Mouse (Mus musculus) midbrain, postnatal 0 days (tissue): ENCODE data around the gene 1700029H14Rik. TPM values are rescaled to one million over a fixed set of nuclear protein-coding genes. Genes with fewer than 3 reads are reported as not detected.

ENCODE experiments used
- ATAC-seq: fragments of 200-750 bp; cut with Nextera tagmentation; 2 replicates; pipeline ENCODE4 v1.8.0; 2017; ENCODE audit warnings: moderate number of reproducible peaks, mild to moderate bottlenecking, moderate TSS enrichment, moderate library complexity; ENCODE audit not compliant: low FRiP score
- DNase-seq: peaks from one replicate; pipeline ENCODE4 v3.0.0-alpha.2; 2015; ENCODE audit warnings: low spot score
- H3K27ac ChIP-seq: fragments of 300-500 bp; sonication (generic); 2 replicates; pipeline ENCODE4 v1.5.1; 2014; ENCODE audit warnings: low read depth, mild to moderate bottlenecking, low read length, mixed read lengths
- H3K27me3 ChIP-seq: fragments of 300-500 bp; sonication (generic); 2 replicates; pipeline ENCODE4 v1.6.1; 2014; ENCODE audit warnings: low read length, control low read depth, mixed read lengths; ENCODE audit not compliant: insufficient read depth
- H3K36me3 ChIP-seq: fragments of 300-500 bp; sonication (generic); 2 replicates; pipeline ENCODE4 v1.6.1; 2014; ENCODE audit warnings: low read length, control low read depth, mixed read lengths; ENCODE audit not compliant: insufficient read depth
- H3K4me1 ChIP-seq: fragments of 300-500 bp; sonication (generic); 2 replicates; pipeline ENCODE4 v1.6.1; 2014; ENCODE audit warnings: mild to moderate bottlenecking, control low read depth, antibody characterized with exemption, low read length, mixed read lengths; ENCODE audit not compliant: insufficient read depth
- H3K4me2 ChIP-seq: fragments of 300-500 bp; sonication (generic); 2 replicates; pipeline ENCODE4 v1.6.1; 2014; ENCODE audit warnings: low read depth, mild to moderate bottlenecking, low read length, mixed read lengths; ENCODE audit not compliant: poor library complexity, severe bottlenecking
- H3K4me3 ChIP-seq: fragments of 300-500 bp; sonication (generic); 2 replicates; pipeline ENCODE4 v1.5.1; 2014; ENCODE audit warnings: low read depth, mild to moderate bottlenecking, low read length, moderate library complexity
- H3K9ac ChIP-seq: fragments of 300-500 bp; sonication (generic); replicated peaks from 2 replicates; pipeline ENCODE4 v1.6.1; 2014; ENCODE audit warnings: mild to moderate bottlenecking, low read length, moderate library complexity, mixed read lengths; ENCODE audit not compliant: poor library complexity, severe bottlenecking
- H3K9me3 ChIP-seq: fragments of 300-500 bp; sonication (generic); 2 replicates; pipeline ENCODE4 v1.6.1; 2016; ENCODE audit warnings: low read length, control low read depth
- CTCF ChIP-seq: IDR thresholded peaks from 2 replicates; pipeline ENCODE4 v1.5.1; 2016; ENCODE audit warnings: antibody characterized with exemption, mild to moderate bottlenecking
- WGBS: fragments of 180-500 bp; shearing (Covaris S2); extraction: QIAGEN DNeasy Blood & Tissue Kit; methylation state at CpG from one replicate; pipeline ENCODE4 v1.1.7; 2014; 5-methylcytosine and 5-hydroxymethylcytosine counted together
- polyA plus RNA-seq: library from polyadenylated mRNA; unstranded; fragments of >200 nt; fragmentation: Nextera tagmentation; extraction: Ambion mirVana; gene quantifications from 2 replicates; pipeline ENCODE4 v1.2.1, GENCODE M21; 2015
- total RNA-seq: library from RNA; depleted of rRNA; stranded (reverse); fragments of >200 nt; gene quantifications from 2 replicates; pipeline ENCODE4 v1.2.3, GENCODE M21; 2014

1700029H14Rik gene
- total and polyA plus RNA-seq, 2 experiments from 2014 or later, result not detected

DNA sequence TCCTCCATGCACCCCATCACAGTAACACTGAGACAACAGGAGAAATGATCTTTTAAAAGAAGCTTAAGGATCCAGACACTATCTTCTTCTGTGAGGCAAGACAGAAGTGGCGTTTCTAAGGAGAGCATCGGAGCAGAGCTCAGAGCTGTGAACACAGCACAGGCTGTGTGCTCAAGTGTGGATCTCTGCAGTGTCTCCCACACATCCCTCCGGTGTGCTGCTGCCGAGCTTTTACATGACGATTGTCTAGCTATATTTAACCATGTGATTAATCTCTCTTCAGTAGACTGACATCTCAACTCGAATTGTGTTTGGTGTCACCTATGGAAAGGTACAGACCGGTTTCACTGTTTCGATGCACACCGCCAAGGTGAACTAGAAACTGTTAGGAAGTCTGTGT, 42.8 kb downstream of the 1700029H14Rik start:
- Histone ChIP-seq H3K9ac (no peak overlapping the region), H3K36me3 (no peaks in the 10 kb centered on the region), H3K27me3 (no peaks in the 10 kb centered on the region), H3K9me3 (no peaks in the 10 kb centered on the region), H3K4me3 (no peak overlapping the region), H3K4me1 (no peaks in the 10 kb centered on the region), H3K27ac (no peak overlapping the region), H3K4me2 (no peak overlapping the region)
- WGBS, result 87% methylated on average over 9 of the region's 9 CpGs
- TF ChIP-seq CTCF, result no peak
- no peak for ATAC-seq
- no peak for DNase-seq

DNA sequence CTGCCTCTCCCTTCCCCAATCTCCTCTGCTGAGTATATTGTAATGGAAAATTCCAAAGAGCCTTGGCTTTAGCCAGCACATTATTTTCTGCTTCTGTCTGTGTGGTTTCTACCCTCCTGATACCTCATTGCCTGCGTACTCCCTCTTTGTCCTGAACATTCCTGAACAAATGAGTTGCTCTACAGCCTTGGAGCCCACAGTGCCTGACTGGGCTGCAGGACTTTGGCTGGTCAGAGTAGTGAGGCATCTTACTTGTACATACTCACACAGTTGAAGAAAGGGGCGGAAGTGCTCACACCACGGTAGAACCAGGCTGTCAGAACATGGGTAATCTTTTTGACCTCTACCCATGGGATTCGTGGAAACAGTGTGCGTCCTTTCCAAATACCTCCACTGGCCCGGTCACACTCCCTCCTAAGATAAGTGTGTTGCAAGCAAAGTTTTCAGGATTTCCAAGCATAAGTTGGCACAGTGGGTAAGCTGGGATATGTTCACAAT, 44.9 kb downstream of the 1700029H14Rik start:
- H3K27me3 ChIP-seq, result no peaks in the 10 kb centered on the region
- no peak for ATAC-seq
- no peak overlapping the region for H3K4me3 ChIP-seq
- H3K9ac ChIP-seq, result no peak overlapping the region
- H3K36me3 ChIP-seq, result no peaks in the 10 kb centered on the region
- no peak overlapping the region for H3K27ac ChIP-seq
- no peak for DNase-seq
- no peak for TF ChIP-seq CTCF
- 91% methylated on average over 6 of the region's 6 CpGs for WGBS
- H3K9me3 ChIP-seq, result no peaks in the 10 kb centered on the region
- H3K4me2 ChIP-seq, result no peak overlapping the region
- no peaks in the 10 kb centered on the region for H3K4me1 ChIP-seq

DNA sequence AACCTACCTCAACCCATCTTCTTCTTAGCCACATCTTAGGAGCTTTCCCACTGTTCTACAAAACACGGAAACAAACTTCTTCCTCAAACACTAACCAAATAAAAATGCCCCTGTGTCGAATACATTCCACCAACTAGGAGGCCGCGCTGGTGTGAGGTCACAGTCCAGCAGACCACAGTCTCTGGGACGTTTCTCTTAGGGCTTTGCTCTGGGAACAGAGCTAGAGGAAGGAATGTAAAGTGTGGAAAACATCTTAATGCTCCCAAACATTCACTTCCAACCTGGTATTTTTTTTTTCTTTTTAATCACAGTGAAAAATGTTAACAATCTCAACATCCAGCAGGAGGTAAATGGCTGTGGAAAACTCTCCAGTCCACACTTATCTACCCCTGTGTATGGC, 45.5 kb downstream of the 1700029H14Rik start:
- 83% methylated on average over 5 of the region's 5 CpGs for WGBS
- no peaks in the 10 kb centered on the region for H3K4me1 ChIP-seq
- no peak overlapping the region for H3K9ac ChIP-seq
- no peaks in the 10 kb centered on the region for H3K27me3 ChIP-seq
- H3K4me3 ChIP-seq, result no peak overlapping the region
- TF ChIP-seq CTCF, result no peak
- DNase-seq (no peak), ATAC-seq (no peak)
- no peaks in the 10 kb centered on the region for H3K9me3 ChIP-seq
- no peaks in the 10 kb centered on the region for H3K36me3 ChIP-seq
- H3K4me2 ChIP-seq, result no peak overlapping the region
- no peak overlapping the region for H3K27ac ChIP-seq

- no peak overlapping the region for H3K27ac ChIP-seq
- no peak overlapping the region for H3K4me3 ChIP-seq
- DNase-seq (no peak), ATAC-seq (no peak)
- no peaks in the 10 kb centered on the region for H3K9me3 ChIP-seq
- H3K27me3 ChIP-seq, result no peaks in the 10 kb centered on the region
- H3K4me2 ChIP-seq, result no peak overlapping the region
- TF ChIP-seq CTCF, result no peak
- H3K4me1 ChIP-seq, result no peaks in the 10 kb centered on the region
- no peak overlapping the region for H3K9ac ChIP-seq
- H3K36me3 ChIP-seq, result no peaks in the 10 kb centered on the region
- WGBS, result 58% methylated on average over 7 of the region's 7 CpGs
Observed at GRCm38 (mm10) chr8:13516011-13516442, 46.2 kb downstream of the 1700029H14Rik start.

DNA sequence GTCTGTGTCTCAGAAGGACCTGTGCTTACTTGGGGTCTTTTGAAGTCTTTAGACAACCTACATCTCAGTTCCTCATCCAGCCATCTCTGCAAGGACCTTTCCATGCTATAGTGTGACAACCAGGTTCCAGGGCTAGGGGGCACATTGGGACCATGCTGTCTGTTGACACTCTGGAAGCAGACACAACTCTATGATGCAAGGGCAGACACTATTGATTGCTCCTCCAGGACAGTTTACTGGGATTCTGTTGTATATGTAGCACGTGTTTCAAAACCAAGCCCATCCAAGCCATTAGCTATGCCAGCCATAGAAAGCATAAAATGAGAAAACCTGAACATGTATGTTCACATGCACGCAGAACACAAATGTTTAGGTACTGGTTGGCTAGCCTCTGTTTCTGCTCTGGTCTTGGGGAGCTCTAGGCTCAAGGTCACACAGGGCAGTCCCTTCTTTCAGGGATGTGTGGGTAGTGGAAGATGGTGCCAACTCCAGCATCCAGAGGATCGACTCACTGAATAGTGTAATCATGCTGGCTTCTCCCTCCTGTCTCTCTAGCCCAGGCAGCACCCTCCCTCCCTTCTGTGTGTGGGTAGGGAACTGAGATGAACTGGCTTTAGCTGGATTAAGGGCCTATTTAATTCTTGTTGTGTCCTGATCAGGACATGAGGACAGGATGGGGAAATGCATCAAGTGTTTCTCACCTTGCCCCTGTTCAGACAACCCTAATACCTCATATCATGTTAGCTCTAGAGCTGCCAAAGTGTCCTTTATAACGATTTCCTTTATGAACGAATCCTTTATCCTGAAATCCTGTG, 48.5 kb downstream of the 1700029H14Rik start:
- no peaks in the 10 kb centered on the region for H3K36me3 ChIP-seq
- no peak overlapping the region for H3K4me2 ChIP-seq
- no peaks in the 10 kb centered on the region for H3K27me3 ChIP-seq
- no peak for TF ChIP-seq CTCF
- H3K9ac ChIP-seq, result no peak overlapping the region
- no peak overlapping the region for H3K27ac ChIP-seq
- DNase-seq (no peak), ATAC-seq (no peak)
- no peak overlapping the region for H3K4me3 ChIP-seq
- no peaks in the 10 kb centered on the region for H3K9me3 ChIP-seq
- WGBS, result 80% methylated on average over 5 of the region's 5 CpGs
- no peaks in the 10 kb centered on the region for H3K4me1 ChIP-seq

DNA sequence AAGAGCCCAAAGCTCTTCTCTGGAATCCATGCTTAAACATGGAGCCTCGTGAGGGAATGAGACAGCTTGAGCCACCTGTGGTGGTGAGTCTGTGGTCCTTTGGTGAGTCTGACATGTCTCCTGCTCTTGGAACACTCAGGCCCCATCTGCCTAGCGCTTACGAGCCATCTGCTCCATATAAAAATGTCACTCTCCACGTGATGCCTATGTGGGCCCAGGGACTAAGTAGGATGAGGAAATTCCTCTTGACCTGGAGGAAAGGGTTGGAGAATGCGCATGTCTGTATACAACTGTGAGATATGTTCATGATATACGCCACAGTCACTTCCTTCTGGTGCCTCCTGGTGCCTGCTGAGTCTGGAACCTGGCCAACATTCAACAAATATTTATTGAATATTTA, 49.6 kb downstream of the 1700029H14Rik start:
- WGBS, result 75% methylated on average over 6 of the region's 6 CpGs
- H3K27ac ChIP-seq, result no peak overlapping the region
- H3K27me3 ChIP-seq, result no peaks in the 10 kb centered on the region
- H3K36me3 ChIP-seq, result no peaks in the 10 kb centered on the region
- H3K4me3 ChIP-seq, result no peak overlapping the region
- H3K4me1 ChIP-seq, result no peaks in the 10 kb centered on the region
- no peak for TF ChIP-seq CTCF
- H3K9me3 ChIP-seq, result no peaks in the 10 kb centered on the region
- DNase-seq (peak; percentile 67), ATAC-seq (no peak)
- no peak overlapping the region for H3K4me2 ChIP-seq
- H3K9ac ChIP-seq, result no peak overlapping the region
